Mouse (Mus musculus) spleen, adult 18-20 months (tissue): ENCODE results near the gene Micall1.

Experiments
- DNase-seq, 2 experiments: peaks; one replicate each; pipeline ENCODE4 v3.0.0; 2022; ENCODE audit warnings: mixed read lengths in 2 of 2

Micall1 gene

DNA sequence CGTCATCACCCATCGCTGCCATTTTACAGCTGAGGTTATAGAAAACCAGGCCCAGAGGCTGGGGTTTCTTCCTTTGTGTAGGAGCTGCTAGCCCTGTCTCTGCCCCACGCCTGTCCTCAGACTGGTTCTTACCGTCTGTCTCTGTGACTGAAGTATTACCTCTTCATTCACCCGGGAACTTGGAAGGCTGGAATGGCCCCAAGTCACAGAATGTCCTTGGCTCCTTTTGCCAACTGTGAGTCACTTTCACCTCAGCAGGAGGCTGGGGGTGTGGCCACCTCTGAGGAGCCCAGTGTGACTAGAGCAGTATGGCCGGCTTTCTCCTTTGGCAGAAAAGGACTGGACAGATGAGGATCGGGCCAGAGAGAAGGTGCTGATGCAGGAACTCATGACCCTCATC is 22.7 kb downstream of the Micall1 start:
- no peak for DNase-seq

DNA sequence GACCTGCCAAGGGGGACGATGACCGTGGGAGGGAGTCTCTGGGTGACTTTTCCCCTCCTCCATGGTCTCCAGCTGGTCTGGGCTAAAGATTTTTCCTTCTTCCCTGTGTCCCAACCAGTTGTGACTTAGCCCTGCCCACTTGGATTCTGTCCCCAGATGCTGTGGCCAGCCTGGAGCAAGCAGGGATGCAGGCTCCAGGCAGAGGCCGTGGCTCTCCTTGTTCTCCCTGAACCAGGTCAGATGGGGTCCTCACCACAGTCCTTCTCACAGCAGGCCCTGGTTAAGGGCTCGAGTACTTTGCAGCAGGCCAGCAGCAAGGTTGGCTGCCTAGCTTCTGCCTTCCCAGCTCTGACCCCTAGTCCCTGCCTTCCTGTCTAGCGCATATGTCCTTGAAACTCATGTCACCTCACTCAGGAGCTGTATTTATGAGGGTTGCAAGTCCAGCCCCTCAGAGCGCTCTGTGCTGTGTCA is 24.5 kb downstream of the Micall1 start:
- DNase-seq: no peak

DNA sequence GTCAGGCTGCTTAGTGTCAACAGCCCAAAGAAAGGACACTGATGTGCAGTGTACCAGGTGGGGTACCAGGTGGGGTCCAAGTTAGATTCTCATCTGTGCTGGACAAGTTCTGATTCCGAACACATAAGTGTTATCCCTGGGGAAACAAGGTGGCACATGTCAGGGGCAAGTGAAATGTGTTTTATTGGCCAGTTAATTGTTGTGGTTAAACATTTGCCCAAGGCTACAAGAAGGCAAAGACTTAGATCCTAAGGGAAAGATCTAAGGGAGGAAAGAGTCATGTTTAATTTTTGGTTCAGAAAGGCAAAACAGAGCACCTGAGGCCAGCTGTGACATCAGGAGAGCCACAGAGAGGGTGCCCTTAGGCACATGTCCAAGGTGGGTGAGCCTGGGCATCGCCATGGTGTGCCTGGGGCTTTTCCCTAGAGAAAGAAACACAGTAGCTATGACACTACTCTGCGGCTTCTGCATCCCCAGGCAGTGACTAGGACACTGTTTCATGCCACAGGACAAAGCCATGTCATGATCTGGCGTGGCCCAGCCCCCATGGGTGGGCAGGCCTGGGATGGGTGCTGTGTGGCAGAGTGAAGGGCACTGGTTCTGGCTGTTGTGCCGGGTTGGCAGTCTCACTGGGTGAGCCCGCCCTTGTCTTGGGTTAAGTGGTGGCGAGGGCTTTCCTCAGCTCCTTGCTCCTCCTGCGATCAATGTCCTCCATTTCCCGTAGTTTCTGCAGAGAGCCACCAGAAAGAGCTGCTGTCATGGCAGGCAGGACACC is 26.0 kb downstream of the Micall1 start:
- DNase-seq: no peak

GRCm38 (mm10) chr15:79135332-79135731 is 26.6 kb downstream of the Micall1 start:
- no peak for DNase-seq

- no peak for DNase-seq
These were observed 27.3 kb downstream of the Micall1 start for GRCm38 (mm10) chr15:79135783-79136575.

GRCm38 (mm10) chr15:79139640-79140039 is 30.9 kb downstream of the Micall1 start:
- no peak for DNase-seq

- DNase-seq: peak; percentile 87 to 91
These were observed 32.3 kb downstream of the Micall1 start, which contains the start of the genes Polr2f and 1700088E04Rik for GRCm38 (mm10) chr15:79140866-79141565. Gene Polr2f (plus strand): TSS chr15:79141009. Gene 1700088E04Rik (minus strand): TSS chr15:79141253.

DNA sequence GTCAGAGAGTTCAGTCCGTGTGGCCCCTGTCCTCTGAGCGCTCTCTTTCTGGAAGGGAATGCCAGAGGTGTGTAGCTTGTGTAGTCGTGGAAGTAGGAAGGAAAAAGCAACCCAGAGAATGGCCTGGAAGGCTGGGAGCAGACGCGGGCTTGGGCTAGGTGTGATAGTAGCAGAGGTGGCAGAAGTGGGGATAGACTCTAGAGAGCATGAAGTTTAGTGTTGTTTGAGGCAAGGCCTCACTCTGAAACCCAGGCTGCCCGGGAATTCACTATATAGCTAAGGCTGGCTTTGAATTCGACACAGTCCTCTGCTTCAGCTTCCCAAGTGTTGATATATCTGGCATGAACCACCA is 32.8 kb downstream of the Micall1 start:
- no peak for DNase-seq

DNA sequence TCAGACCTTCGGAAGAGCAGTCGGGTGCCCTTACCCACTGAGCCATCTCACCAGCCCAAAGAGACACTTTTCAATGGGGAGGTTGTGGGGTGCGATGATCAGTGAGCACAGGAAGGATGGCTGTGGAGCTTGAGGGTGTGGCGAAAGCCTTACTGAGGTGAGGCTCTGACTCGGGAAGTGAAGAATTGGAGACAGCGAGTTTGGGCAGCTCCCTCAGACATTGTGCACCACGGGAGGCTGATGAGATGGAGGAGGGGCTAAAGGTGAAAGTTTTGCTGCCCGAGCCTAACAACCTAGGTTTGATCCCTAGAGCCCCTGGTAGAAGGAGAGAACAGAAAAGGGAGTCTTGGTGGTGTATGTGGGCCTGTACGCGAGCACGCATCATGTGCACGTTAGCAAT is 34.6 kb downstream of the Micall1 start:
- DNase-seq: no peak

DNA sequence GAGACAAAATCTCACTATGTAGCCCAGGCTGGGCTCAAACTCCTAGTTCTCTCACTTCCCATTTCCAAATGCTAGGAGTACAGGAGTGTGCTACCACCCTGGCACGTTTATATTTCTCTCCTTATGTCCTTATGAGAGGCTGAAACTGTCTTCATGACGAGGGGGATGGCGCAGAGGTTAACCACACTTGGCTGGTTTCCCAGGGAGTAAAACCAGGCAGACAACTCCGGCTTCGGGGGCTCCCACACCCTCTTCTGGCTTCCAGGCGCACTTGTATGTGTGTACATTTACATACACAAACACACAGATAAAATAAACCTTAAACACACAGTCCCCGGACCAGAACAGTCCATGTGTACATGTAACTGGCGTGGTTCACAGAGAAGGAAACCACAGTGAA is 35.3 kb downstream of the Micall1 start:
- DNase-seq: no peak

DNA sequence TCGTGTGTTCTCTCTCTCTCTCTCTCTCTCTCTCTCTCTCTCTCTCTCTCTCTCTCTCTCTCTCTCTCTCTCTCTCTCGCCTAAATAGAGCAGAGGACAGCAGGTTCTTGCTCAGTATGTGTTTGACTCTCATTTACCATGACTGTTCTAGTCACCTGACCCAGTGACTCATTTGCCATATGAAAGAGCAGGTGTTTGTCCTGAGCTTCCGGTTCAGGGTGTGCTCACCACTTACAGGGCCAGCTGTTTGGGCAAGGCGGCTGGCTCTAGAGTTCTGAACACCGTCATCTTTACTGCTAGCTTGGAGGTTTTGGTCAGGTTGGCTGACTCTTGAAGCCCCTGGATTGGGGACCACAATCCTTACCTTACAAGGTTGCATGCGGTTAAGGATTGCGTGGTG is 36.8 kb downstream of the Micall1 start:
- no peak for DNase-seq

- peak; percentile 44 to 74 for DNase-seq
These were observed 39.8 kb downstream of the Micall1 start for GRCm38 (mm10) chr15:79148533-79148932.

- DNase-seq: no peak
These were observed 43.2 kb downstream of the Micall1 start for GRCm38 (mm10) chr15:79151881-79152280.

- no peak for DNase-seq
These were observed 44.0 kb downstream of the Micall1 start for GRCm38 (mm10) chr15:79152709-79153108.

DNA sequence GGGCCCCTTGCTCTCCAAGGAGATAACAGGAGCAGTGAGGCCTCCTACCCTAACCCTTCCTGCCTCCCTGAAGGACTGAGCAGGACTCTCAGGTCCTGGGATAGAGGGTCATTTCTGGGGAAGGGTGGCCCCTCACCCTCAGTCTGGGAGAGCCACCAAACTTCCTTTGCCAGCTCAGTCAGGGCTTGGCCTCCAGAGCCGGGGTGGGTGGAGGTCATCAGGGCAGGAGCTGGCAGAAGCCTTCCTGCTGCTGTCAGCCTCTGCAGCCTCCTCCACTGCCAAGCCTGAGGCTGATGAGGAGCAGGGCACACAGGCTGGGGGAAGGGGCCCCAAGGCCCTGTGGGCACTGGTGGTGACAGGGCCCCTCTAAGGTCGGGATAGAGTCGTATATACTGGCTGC is 46.9 kb downstream of the Micall1 start:
- DNase-seq: no peak

DNA sequence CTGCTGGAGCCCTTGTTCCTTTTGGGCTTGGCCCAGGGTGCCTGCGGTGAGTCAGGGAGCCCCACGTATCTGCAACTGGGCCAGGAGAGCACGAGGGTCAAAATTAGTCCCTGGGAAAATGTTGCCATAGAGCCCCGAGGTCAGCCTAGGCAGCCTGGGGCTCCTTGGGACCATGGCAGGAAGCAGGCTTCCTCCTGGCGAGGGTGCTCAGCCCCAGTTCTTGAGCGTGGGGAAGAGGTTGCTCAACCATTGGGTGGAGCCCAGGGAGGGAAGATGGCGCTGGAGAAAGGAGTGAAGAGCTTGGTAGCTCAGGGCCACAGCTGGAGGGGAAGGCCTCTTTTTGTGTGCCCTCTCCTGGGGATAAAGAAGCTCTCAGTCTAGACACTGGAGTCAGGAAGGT is 53.6 kb downstream of the Micall1 start:
- DNase-seq: no peak

DNA sequence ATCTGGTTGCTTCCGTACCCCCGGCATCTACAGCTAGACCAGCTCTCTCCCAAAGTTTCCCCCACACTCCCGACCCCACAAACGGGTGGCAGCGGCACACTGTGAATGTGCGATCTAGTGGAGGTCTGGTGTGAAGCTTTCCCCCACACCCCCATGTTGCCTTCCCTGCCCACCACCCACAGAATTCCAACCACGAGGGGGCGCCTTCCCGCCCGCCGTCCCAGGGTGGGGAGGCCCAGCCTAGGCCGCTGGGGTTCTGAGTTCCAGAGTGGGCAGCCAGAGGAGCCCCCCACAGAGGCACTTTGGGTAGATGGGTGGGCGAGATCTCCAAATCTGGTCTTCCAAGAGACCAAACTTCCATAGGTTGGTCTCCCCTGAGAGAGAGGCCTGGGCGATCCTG is 54.1 kb downstream of the Micall1 start:
- no peak for DNase-seq

DNA sequence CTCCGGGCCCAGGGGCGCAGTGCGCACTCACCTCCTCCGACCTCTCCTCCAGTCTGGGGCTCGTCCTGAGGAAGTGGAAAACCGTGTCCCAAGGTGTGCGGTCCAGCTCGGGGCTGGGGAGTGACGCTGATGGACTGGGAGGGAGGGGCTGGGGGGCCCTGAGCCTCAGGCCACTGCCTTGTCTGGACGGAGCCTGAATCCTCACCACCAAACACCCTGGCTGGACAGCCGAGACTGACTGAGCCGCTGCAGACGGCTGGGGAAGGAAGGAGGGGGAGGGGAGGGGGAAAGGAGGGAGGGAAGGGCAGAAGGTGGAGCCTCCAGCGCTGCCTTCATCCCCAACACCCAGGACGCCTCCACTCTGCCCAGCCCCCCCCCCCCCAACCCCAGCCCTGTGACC is 55.6 kb downstream of the Micall1 start:
- no peak for DNase-seq

DNA sequence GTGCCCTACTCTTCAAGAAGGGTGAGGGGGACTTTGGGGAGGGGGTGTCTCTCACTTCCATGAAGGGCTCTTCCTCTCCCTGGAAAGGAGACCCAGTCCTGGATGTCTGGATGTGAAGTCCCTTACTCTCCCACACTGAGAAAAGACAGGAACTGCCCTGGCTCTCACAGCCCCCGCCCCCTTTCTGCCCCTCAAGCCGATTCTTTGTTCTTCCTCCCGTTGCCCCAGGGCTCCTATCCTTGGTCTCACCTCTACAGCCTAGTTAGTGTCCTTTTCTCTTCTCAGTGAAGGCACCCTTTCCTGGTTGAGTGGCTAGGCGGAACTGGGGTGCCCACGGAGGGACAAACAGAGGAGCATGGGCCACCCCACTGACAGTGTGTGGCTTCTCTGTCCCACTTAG is 56.4 kb downstream of the Micall1 start, which contains the start of gene Sox10:
TSS of gene Sox10 (minus strand) at position 101 of the 400 bp plus-strand sequence.
- no peak for DNase-seq

- DNase-seq: no peak
These were observed 58.0 kb downstream of the Micall1 start for GRCm38 (mm10) chr15:79166712-79167111.

DNA sequence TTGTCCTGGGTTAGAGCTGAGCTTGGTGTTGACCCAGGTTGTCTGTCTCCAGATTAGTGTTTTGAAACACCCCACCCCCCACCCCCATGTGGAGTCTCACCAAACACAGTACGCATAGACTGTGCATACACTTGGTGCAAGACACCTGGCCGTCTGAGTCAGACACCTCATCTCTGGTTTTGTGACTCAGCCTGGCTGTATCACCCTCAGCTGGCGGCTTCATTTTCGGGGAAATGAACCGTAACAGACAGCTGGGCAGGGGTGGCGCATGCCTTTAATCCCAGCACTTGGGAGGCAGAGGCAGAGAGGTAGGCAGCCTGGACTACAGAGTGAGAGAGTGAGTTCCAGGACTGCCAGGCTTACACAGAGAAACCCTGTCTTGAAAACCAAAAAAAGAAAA is 68.2 kb downstream of the Micall1 start:
- DNase-seq: no peak

GRCm38 (mm10) chr15:79185213-79185612 is 76.5 kb downstream of the Micall1 start:
- DNase-seq: no peak
